In the genomic region with DNA sequence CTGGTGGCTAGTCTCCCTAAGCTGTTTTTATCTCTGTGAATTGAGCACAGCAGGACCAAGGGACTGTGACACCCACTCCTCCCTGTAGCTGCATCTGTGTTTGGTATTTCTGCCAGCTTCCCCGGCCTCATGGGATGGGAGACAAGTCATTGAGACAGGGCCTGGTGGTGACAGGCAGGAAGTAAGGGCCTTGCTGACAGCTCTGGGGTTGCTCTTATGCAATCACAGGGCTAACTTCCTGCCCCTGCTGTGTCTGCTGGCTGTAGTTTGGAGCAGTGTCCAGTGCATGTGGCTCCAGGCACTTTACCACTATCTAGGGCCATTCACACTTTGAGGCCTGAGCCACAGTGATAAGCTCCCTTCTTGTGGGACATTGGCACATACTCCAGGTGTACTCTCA, we compare ENCODE assay signal across 8 mouse cellular contexts. TPM values are rescaled to one million over a fixed set of nuclear protein-coding genes. Genes with fewer than 3 reads are reported as not detected.
DNase-seq lines count a peak whose midpoint lies in the region; ATAC-seq lines count a peak whose summit lies in the region.

No protein-coding gene starts in this region.

- H3K4me2 ChIP-seq in heart, embryonic 15.5 days, result no peak overlapping the region
- no peak overlapping the region for H3K4me2 ChIP-seq in hindbrain, embryonic 12.5 days (replicated peaks)

- ATAC-seq in heart, embryonic 15.5 days (replicated peaks; ENCODE audit: insufficient number of reproducible peaks, insufficient read depth, low FRiP score, low read depth), result peak; percentile 67
- ATAC-seq in neutrophil, adult 5-6 weeks (ENCODE audit: extremely low read depth, insufficient number of reproducible peaks, low FRiP score, poor library complexity, severe bottlenecking), result peak; percentile 64
- ATAC-seq in hindbrain, embryonic 12.5 days (ENCODE audit: low FRiP score), result no peak

- DNase-seq in thymus, postnatal 14 days, result peak; percentile 33
- DNase-seq in thymus, postnatal 0 days (ENCODE audit: low spot score), result no peak
- no peak for DNase-seq in limb, embryonic 10.5 days (ENCODE audit: low spot score)
- no peak for DNase-seq in embryo, embryonic 11 days
- DNase-seq in cerebellum, adult 11-12 months, result no peak

- H3K36me3 ChIP-seq in heart, embryonic 15.5 days, result no peaks in the 10 kb centered on the region
- H3K36me3 ChIP-seq in limb, embryonic 10.5 days, result no peaks in the 10 kb centered on the region
- no peaks in the 10 kb centered on the region for H3K36me3 ChIP-seq in hindbrain, embryonic 12.5 days

- no peak overlapping the region for H3K4me3 ChIP-seq in heart, embryonic 15.5 days
- H3K4me3 ChIP-seq in limb, embryonic 10.5 days, result no peak overlapping the region
- no peak overlapping the region for H3K4me3 ChIP-seq in hindbrain, embryonic 12.5 days

- 13% methylated on average over 1 of the region's 1 CpGs for WGBS in heart, embryonic 15.5 days
- WGBS in limb, embryonic 10.5 days, result 70% methylated on average over 1 of the region's 1 CpGs
- WGBS in hindbrain, embryonic 12.5 days, result 77% methylated on average over 1 of the region's 1 CpGs

- peaks cover 35% of the 10 kb centered on the region for H3K27me3 ChIP-seq in heart, embryonic 15.5 days
- no peaks in the 10 kb centered on the region for H3K27me3 ChIP-seq in limb, embryonic 10.5 days (ENCODE audit: low read depth, poor library complexity, severe bottlenecking)
- no peaks in the 10 kb centered on the region for H3K27me3 ChIP-seq in hindbrain, embryonic 12.5 days

- peaks cover 43% of the 10 kb centered on the region for H3K4me1 ChIP-seq in heart, embryonic 15.5 days (replicated peaks)
- H3K4me1 ChIP-seq in limb, embryonic 10.5 days, result peaks cover 37% of the 10 kb centered on the region
- H3K4me1 ChIP-seq in hindbrain, embryonic 12.5 days, result peaks cover 4% of the 10 kb centered on the region

- H3K9ac ChIP-seq in heart, embryonic 15.5 days, result no peak overlapping the region
- H3K9ac ChIP-seq in hindbrain, embryonic 12.5 days, result no peak overlapping the region

- peak overlapping the region; percentile 17; the same call in 1 of the 2 replicates for H3K27ac ChIP-seq in heart, embryonic 15.5 days
- peak overlapping the region; percentile 14; the same call in 1 of the 2 replicates for H3K27ac ChIP-seq in limb, embryonic 10.5 days
- no peak overlapping the region for H3K27ac ChIP-seq in hindbrain, embryonic 12.5 days

- H3K9me3 ChIP-seq in heart, embryonic 15.5 days (replicated peaks), result no peaks in the 10 kb centered on the region
- H3K9me3 ChIP-seq in limb, embryonic 10.5 days (replicated peaks), result no peaks in the 10 kb centered on the region
- no peaks in the 10 kb centered on the region for H3K9me3 ChIP-seq in hindbrain, embryonic 12.5 days (replicated peaks)

RNA-seq across cellular contexts. Expression of a gene that starts 48.6 kb away (rescaled TPM):
- polyA plus RNA-seq in thymus, postnatal 0 days (2015; fragmentation: Nextera tagmentation; extraction: Ambion mirVana), result 2.4 TPM in 2 replicates
- polyA plus RNA-seq in heart, embryonic 15.5 days (2015; fragmentation: Nextera tagmentation; extraction: Ambion mirVana), result 3.4 and 4.7 TPM in 2 replicates
- polyA plus RNA-seq in limb, embryonic 10.5 days (2016; fragmentation: Nextera tagmentation; extraction: Ambion mirVana), result 5.0 and 6.1 TPM in 2 replicates
- 10.6 and 11.5 TPM in 2 replicates for total RNA-seq in neutrophil, adult 5-6 weeks (2017)
- polyA plus RNA-seq in hindbrain, embryonic 12.5 days (2016; fragmentation: Nextera tagmentation; extraction: Ambion mirVana), result 4.8 and 5.3 TPM in 2 replicates
